Comparison of ENCODE assay signal across 20 mouse cellular contexts in genomic region chr15:20902568-20902967, GRCm38 (mm10).
DNase-seq lines count a peak whose midpoint lies in the region; ATAC-seq and TF ChIP-seq lines count a peak whose summit lies in the region.
"Had no signal": no experiment of that assay in that cellular context is flagged by ENCODE, and none has a peak within 500 bp of the region (broad histone marks: within the 10 kb centered on the region; RNA-seq: fewer than 3 reads in every experiment).

No protein-coding gene starts in this region.

- H3K79me2 ChIP-seq in heart, adult 2 months (replicated peaks; ENCODE audit: control insufficient read depth, insufficient read depth, low read length) = no peaks in the 10 kb centered on the region

- no peak overlapping the region for H3K4me2 ChIP-seq in heart, embryonic 12.5 days
- no peak overlapping the region for H3K4me2 ChIP-seq in hindbrain, postnatal 0 days (ENCODE audit: low read depth, low read length)
- no peak overlapping the region for H3K4me2 ChIP-seq in hindbrain, embryonic 12.5 days (replicated peaks)
- H3K4me2 ChIP-seq: embryonic facial prominence, embryonic 15.5 days; hindbrain, embryonic 15.5 days; kidney, embryonic 15.5 days; midbrain, embryonic 13.5 days; neural tube, embryonic 13.5 days had no signal

- 24% methylated on average over 3 of the region's 3 CpGs for WGBS in heart, adult 2 months
- WGBS in heart, embryonic 12.5 days = 45% methylated on average over 3 of the region's 3 CpGs
- whole genome bisulfite sequencing in hindbrain, postnatal 0 days = 56% methylated on average over 3 of the region's 3 CpGs
- WGBS in hindbrain, embryonic 12.5 days = 69% methylated on average over 3 of the region's 3 CpGs

- no peak for TF ChIP-seq CTCF in heart, adult 2 months (IDR thresholded peaks at IDR 0.05)
- no peak for TF ChIP-seq CTCF in hindbrain, postnatal 0 days (IDR thresholded peaks at IDR 0.05; ENCODE audit: low read depth)
- no peak for TF ChIP-seq CTCF in gastrocnemius, adult 2 months (IDR thresholded peaks at IDR 0.05)

- no peak for TF ChIP-seq EP300 in heart, adult 2 months (IDR thresholded peaks at IDR 0.05; ENCODE audit: insufficient read depth, low read depth, low read length)

- no peaks in the 10 kb centered on the region for H3K36me3 ChIP-seq in heart, adult 2 months (ENCODE audit: control insufficient read depth, insufficient read depth, low read length)
- H3K36me3 ChIP-seq in heart, embryonic 12.5 days = no peaks in the 10 kb centered on the region
- no peaks in the 10 kb centered on the region for H3K36me3 ChIP-seq in hindbrain, postnatal 0 days (ENCODE audit: insufficient read depth, low read length)
- H3K36me3 ChIP-seq in hindbrain, embryonic 12.5 days = no peaks in the 10 kb centered on the region
- H3K36me3 ChIP-seq: embryonic facial prominence, embryonic 15.5 days; hindbrain, embryonic 15.5 days; kidney, embryonic 15.5 days; midbrain, embryonic 13.5 days; neural tube, embryonic 13.5 days had no signal

- no peaks in the 10 kb centered on the region for H3K4me1 ChIP-seq in heart, adult 2 months (ENCODE audit: control insufficient read depth, insufficient read depth, low read length)
- no peaks in the 10 kb centered on the region; the same call in 1 of the 2 replicates for H3K4me1 ChIP-seq in heart, embryonic 12.5 days (replicated peaks)
- no peaks in the 10 kb centered on the region for H3K4me1 ChIP-seq in hindbrain, postnatal 0 days (ENCODE audit: insufficient read depth, low read length)
- no peaks in the 10 kb centered on the region for H3K4me1 ChIP-seq in hindbrain, embryonic 12.5 days
- H3K4me1 ChIP-seq: embryonic facial prominence, embryonic 15.5 days; hindbrain, embryonic 15.5 days; kidney, embryonic 15.5 days; midbrain, embryonic 13.5 days; neural tube, embryonic 13.5 days had no signal

- H3K4me3 ChIP-seq in heart, adult 2 months = no peak overlapping the region
- H3K4me3 ChIP-seq in heart, embryonic 12.5 days = no peak overlapping the region
- H3K4me3 ChIP-seq in hindbrain, postnatal 0 days (ENCODE audit: low read length) = no peak overlapping the region
- no peak overlapping the region for H3K4me3 ChIP-seq in hindbrain, embryonic 12.5 days
- no peak overlapping the region for H3K4me3 ChIP-seq in gastrocnemius, adult 2 months
- H3K4me3 ChIP-seq: embryonic facial prominence, embryonic 15.5 days; hindbrain, embryonic 15.5 days; kidney, embryonic 15.5 days; midbrain, embryonic 13.5 days; neural tube, embryonic 13.5 days had no signal

- TF ChIP-seq POLR2A in heart, adult 2 months (IDR thresholded peaks at IDR 0.05; ENCODE audit: insufficient read depth, low read depth, low read length) = no peak

- H3K9ac ChIP-seq in heart, adult 2 months (ENCODE audit: low read depth, low read length) = no peak overlapping the region
- H3K9ac ChIP-seq in heart, embryonic 12.5 days = no peak overlapping the region
- H3K9ac ChIP-seq in hindbrain, postnatal 0 days (replicated peaks; ENCODE audit: low read length) = no peak overlapping the region
- H3K9ac ChIP-seq in hindbrain, embryonic 12.5 days = no peak overlapping the region
- H3K9ac ChIP-seq: embryonic facial prominence, embryonic 15.5 days; hindbrain, embryonic 15.5 days; kidney, embryonic 15.5 days; liver, embryonic 14.5 days; midbrain, embryonic 13.5 days; neural tube, embryonic 13.5 days had no signal

- ATAC-seq in heart, embryonic 12.5 days (ENCODE audit: insufficient number of reproducible peaks, low FRiP score) = no peak
- ATAC-seq in hindbrain, postnatal 0 days = no peak
- no peak for ATAC-seq in hindbrain, embryonic 12.5 days (ENCODE audit: low FRiP score)
- ATAC-seq: forebrain, embryonic 16.5 days; intestine, embryonic 16.5 days; midbrain, embryonic 13.5 days had no signal

- peak overlapping the region; percentile 13 for H3K27ac ChIP-seq in heart, adult 2 months
- no peak overlapping the region for H3K27ac ChIP-seq in heart, embryonic 12.5 days (ENCODE audit: poor library complexity, severe bottlenecking)
- H3K27ac ChIP-seq in hindbrain, postnatal 0 days = no peak overlapping the region
- H3K27ac ChIP-seq in hindbrain, embryonic 12.5 days = no peak overlapping the region
- H3K27ac ChIP-seq in gastrocnemius, adult 2 months = no peak overlapping the region
- H3K27ac ChIP-seq: embryonic facial prominence, embryonic 15.5 days; hindbrain, embryonic 15.5 days; kidney, embryonic 15.5 days; liver, embryonic 14.5 days; midbrain, embryonic 13.5 days; neural tube, embryonic 13.5 days had no signal

- H3K27me3 ChIP-seq in heart, adult 2 months (ENCODE audit: control insufficient read depth, insufficient read depth, low read length) = no peaks in the 10 kb centered on the region
- H3K27me3 ChIP-seq in heart, embryonic 12.5 days (replicated peaks) = no peaks in the 10 kb centered on the region
- no peaks in the 10 kb centered on the region for H3K27me3 ChIP-seq in hindbrain, postnatal 0 days (ENCODE audit: insufficient read depth, low read length)
- no peaks in the 10 kb centered on the region for H3K27me3 ChIP-seq in hindbrain, embryonic 12.5 days
- H3K27me3 ChIP-seq: embryonic facial prominence, embryonic 15.5 days; hindbrain, embryonic 15.5 days; kidney, embryonic 15.5 days; midbrain, embryonic 13.5 days; neural tube, embryonic 13.5 days had no signal

- no peaks in the 10 kb centered on the region for H3K9me3 ChIP-seq in heart, embryonic 12.5 days (replicated peaks)
- H3K9me3 ChIP-seq in hindbrain, postnatal 0 days (ENCODE audit: low read length) = no peaks in the 10 kb centered on the region
- no peaks in the 10 kb centered on the region for H3K9me3 ChIP-seq in hindbrain, embryonic 12.5 days (replicated peaks)
- H3K9me3 ChIP-seq: embryonic facial prominence, embryonic 15.5 days; hindbrain, embryonic 15.5 days; kidney, embryonic 15.5 days; midbrain, embryonic 13.5 days; neural tube, embryonic 13.5 days had no signal

- intact Hi-C loops in heart, adult 2 months (cut with DNase I) = no loop called here
- intact Hi-C loops in heart, postnatal 10 days (cut with DNase I) = no loop called here
- intact Hi-C loops in gastrocnemius, adult 2 months (cut with DNase I) = no loop called here

- no peak for DNase-seq in heart, adult 2 months
- DNase-seq in hindbrain, postnatal 0 days (ENCODE audit: low spot score) = peak; percentile 21
- peak; percentile 75 for DNase-seq in Muller cell, postnatal 12 days (ENCODE audit: inconsistent ontology term)
- DNase-seq in heart, postnatal 10 days = peak; percentile 24 to 28
- no peak for DNase-seq in gastrocnemius, adult 2 months
- DNase-seq: B cell, adult 2 months; gastrocnemius, postnatal 36 days; lung, postnatal 14 days; right cerebral cortex, adult 18-20 months; thymus, adult 2 months had no signal

Comparison
In these comparisons a context has a peak if more than half of its experiments do, and no peak if none do; other contexts are left out.
1. DNase-seq: peak in hindbrain, postnatal 0 days (single experiment), Muller cell, postnatal 12 days (single experiment) and heart, postnatal 10 days (2 of 2); none in heart, adult 2 months (0 of 2) and gastrocnemius, adult 2 months (single experiment).